Mouse (Mus musculus) intestine, postnatal 0 days (tissue): ENCODE results near the gene Ube2e1. TPM values are rescaled to one million over a fixed set of nuclear protein-coding genes. Genes with fewer than 3 reads are reported as not detected.
"Not testable (repeated sequence)": the region's sequence is repeated elsewhere in the genome, so short reads cannot be mapped to it uniquely, and the experiment has no call there.

ENCODE experiments used
- ATAC-seq: fragments of 200-750 bp; cut with Nextera tagmentation; 2 replicates; pipeline ENCODE4 v1.8.0; 2017; ENCODE audit warnings: mild to moderate bottlenecking, moderate TSS enrichment, moderate library complexity
- H3K27ac ChIP-seq: fragments of 300-500 bp; sonication (generic); 2 replicates; pipeline ENCODE4 v1.5.1; 2014; ENCODE audit warnings: mild to moderate bottlenecking, low read depth, low read length, moderate library complexity
- H3K27me3 ChIP-seq: fragments of 300-500 bp; sonication (generic); replicated peaks from 2 replicates; pipeline ENCODE4 v1.6.1; 2014; ENCODE audit warnings: low read length, mixed read lengths; ENCODE audit not compliant: control insufficient read depth, insufficient read depth
- H3K36me3 ChIP-seq: fragments of 300-500 bp; sonication (generic); 2 replicates; pipeline ENCODE4 v1.6.1; 2014; ENCODE audit warnings: mild to moderate bottlenecking, moderate library complexity; ENCODE audit not compliant: control insufficient read depth, insufficient read depth
- H3K4me1 ChIP-seq: fragments of 300-500 bp; sonication (generic); replicated peaks from 2 replicates; pipeline ENCODE4 v1.6.1; 2014; ENCODE audit warnings: antibody characterized with exemption, low read length, mixed read lengths; ENCODE audit not compliant: control insufficient read depth, insufficient read depth
- H3K4me2 ChIP-seq: fragments of 300-500 bp; sonication (generic); replicated peaks from 2 replicates; pipeline ENCODE4 v1.6.1; 2014; ENCODE audit warnings: low read depth, mild to moderate bottlenecking, moderate library complexity
- H3K4me3 ChIP-seq: fragments of 300-500 bp; sonication (generic); 2 replicates; pipeline ENCODE4 v1.5.1; 2014; ENCODE audit warnings: low read depth, low read length
- H3K9ac ChIP-seq: fragments of 300-500 bp; sonication (generic); 2 replicates; pipeline ENCODE4 v1.6.1; 2014; ENCODE audit warnings: mild to moderate bottlenecking, low read depth, low read length
- H3K9me3 ChIP-seq: fragments of 300-500 bp; sonication (generic); 2 replicates; pipeline ENCODE4 v1.6.1; 2016; ENCODE audit warnings: mixed run types; ENCODE audit not compliant: control insufficient read depth
- CTCF ChIP-seq: sonication (generic); IDR thresholded peaks from 2 replicates; pipeline ENCODE4 v1.5.1; 2016; ENCODE audit warnings: low read depth, mild to moderate bottlenecking, control low read depth, antibody characterized with exemption, moderate library complexity
- WGBS: fragments of 180-500 bp; shearing (Covaris S2); extraction: QIAGEN DNeasy Blood & Tissue Kit; methylation state at CpG from one replicate; pipeline ENCODE4 v1.1.7; 2014; 5-methylcytosine and 5-hydroxymethylcytosine counted together
- polyA plus RNA-seq: library from polyadenylated mRNA; unstranded; fragments of >200 nt; fragmentation: Nextera tagmentation; extraction: Ambion mirVana; gene quantifications from 2 replicates; pipeline ENCODE4 v1.2.1, GENCODE M21; 2015

Gene Ube2e1
- polyA plus RNA-seq, 1 experiment from 2014 or later = 72.3 TPM

GRCm38 (mm10) chr14:18240132-18240531 lies 91.5 kb downstream of the Ube2e1 start:
- H3K9me3 ChIP-seq = no peaks in the 10 kb centered on the region
- TF ChIP-seq CTCF = no peak
- H3K4me2 ChIP-seq = no peak overlapping the region
- H3K4me1 ChIP-seq = no peaks in the 10 kb centered on the region
- no peaks in the 10 kb centered on the region for H3K36me3 ChIP-seq
- no peaks in the 10 kb centered on the region for H3K27me3 ChIP-seq
- no peak overlapping the region for H3K9ac ChIP-seq
- no peak overlapping the region for H3K27ac ChIP-seq
- no peak for ATAC-seq
- H3K4me3 ChIP-seq = no peak overlapping the region
- 63% methylated on average over 7 of the region's 7 CpGs for WGBS

GRCm38 (mm10) chr14:18238750-18239731 lies 92.6 kb downstream of the Ube2e1 start, which contains the start of gene Nr1d2:
Gene Nr1d2 (minus strand): TSS chr14:18239127.
- peak; percentile 91 for ATAC-seq
- peak within 1 kb of the TSS; percentile 95 for H3K27ac ChIP-seq
- no peaks in the 10 kb centered on the region for H3K27me3 ChIP-seq
- H3K4me2 ChIP-seq = peak within 1 kb of the TSS; percentile 81
- no peaks in the 10 kb centered on the region for H3K9me3 ChIP-seq
- H3K4me1 ChIP-seq = no peaks in the 10 kb centered on the region
- H3K9ac ChIP-seq = peak within 1 kb of the TSS; percentile 82
- no peaks in the 10 kb centered on the region for H3K36me3 ChIP-seq
- peak; percentile 65 for TF ChIP-seq CTCF
- H3K4me3 ChIP-seq = peak within 1 kb of the TSS; percentile 72
- under 1% methylated on average over 66 of the region's 66 CpGs for WGBS

GRCm38 (mm10) chr14:18238131-18238749 lies 93.4 kb downstream of the Ube2e1 start:
- Histone ChIP-seq H3K9me3 (no peaks in the 10 kb centered on the region), H3K36me3 (no peaks in the 10 kb centered on the region), H3K4me2 (peak overlapping the region; percentile 81), H3K9ac (peak overlapping the region; percentile 82), H3K27me3 (no peaks in the 10 kb centered on the region), H3K4me1 (no peaks in the 10 kb centered on the region), H3K4me3 (peak overlapping the region; percentile 72), H3K27ac (peak overlapping the region; percentile 95)
- ATAC-seq = peak; percentile 84
- under 1% methylated on average over 67 of the region's 71 CpGs for WGBS
- no peak for TF ChIP-seq CTCF

- no peak for TF ChIP-seq CTCF
- Histone ChIP-seq H3K4me1 (no peaks in the 10 kb centered on the region), H3K36me3 (no peaks in the 10 kb centered on the region), H3K27me3 (no peaks in the 10 kb centered on the region), H3K9ac (no peak overlapping the region), H3K4me2 (peak overlapping the region; percentile 81; the same call in 1 of the 2 replicates), H3K4me3 (peak overlapping the region; percentile 72; the same call in 1 of the 2 replicates), H3K9me3 (no peaks in the 10 kb centered on the region), H3K27ac (no peak overlapping the region)
- ATAC-seq = no peak
- 76% methylated on average over 4 of the region's 4 CpGs for WGBS
Measured at GRCm38 (mm10) chr14:18237381-18237780, 94.3 kb downstream of the Ube2e1 start.

- H3K4me1 ChIP-seq, H3K9ac ChIP-seq, H3K4me3 ChIP-seq, H3K27ac ChIP-seq, H3K36me3 ChIP-seq, H3K9me3 ChIP-seq, H3K27me3 ChIP-seq, H3K4me2 ChIP-seq, ATAC-seq: not testable (repeated sequence)
- WGBS = 43% methylated on average over 2 of the region's 2 CpGs
Measured at GRCm38 (mm10) chr14:18236496-18237235, 95.0 kb downstream of the Ube2e1 start.
